Mouse (Mus musculus) hindbrain, embryonic 10.5 days (tissue): ENCODE measurements at regions not wholly inside any gene's neighbourhood (a gene's known extent, or its start where the extent isn't known, plus 50 kb on each side); places are given as distances from the start of the nearest gene placed in this dataset.

Experiments used
- DNase-seq: peaks from one replicate; pipeline ENCODE4 v3.0.0-alpha.2; 2017; ENCODE audit warnings: low spot score
- H3K27ac ChIP-seq: fragments of 300-500 bp; sonication (generic); 2 replicates; pipeline ENCODE4 v1.5.1; 2016; ENCODE audit warnings: mild to moderate bottlenecking, moderate library complexity
- H3K27me3 ChIP-seq: fragments of 300-500 bp; sonication (generic); 2 replicates; pipeline ENCODE4 v1.6.1; 2016; ENCODE audit warnings: mild to moderate bottlenecking; ENCODE audit not compliant: poor library complexity, insufficient read depth, severe bottlenecking
- H3K36me3 ChIP-seq: fragments of 300-500 bp; sonication (generic); 2 replicates; pipeline ENCODE4 v1.6.1; 2016; ENCODE audit warnings: mild to moderate bottlenecking, moderate library complexity
- H3K4me1 ChIP-seq: fragments of 300-500 bp; sonication (generic); replicated peaks from 2 replicates; pipeline ENCODE4 v1.6.1; 2016; ENCODE audit warnings: mild to moderate bottlenecking
- H3K4me3 ChIP-seq: fragments of 300-500 bp; sonication (generic); 2 replicates; pipeline ENCODE4 v1.5.1; 2016; ENCODE audit warnings: mild to moderate bottlenecking, moderate library complexity
- H3K9me3 ChIP-seq: fragments of 300-500 bp; sonication (generic); 2 replicates; pipeline ENCODE4 v1.6.1; 2016; ENCODE audit warnings: mild to moderate bottlenecking, moderate library complexity
- WGBS: fragments of 180-500 bp; shearing (Covaris S2); methylation state at CpG from one replicate; pipeline ENCODE4 v1.1.7; 2016; 5-methylcytosine and 5-hydroxymethylcytosine counted together

- Histone ChIP-seq H3K36me3 (no peaks in the 10 kb centered on the region), H3K27me3 (no peaks in the 10 kb centered on the region), H3K4me1 (peaks cover 5% of the 10 kb centered on the region; the same call in 1 of the 2 replicates), H3K9me3 (no peaks in the 10 kb centered on the region), H3K27ac (no peak overlapping the region), H3K4me3 (no peak overlapping the region)
- 92% methylated on average over 5 of the region's 5 CpGs for WGBS
- no peak for DNase-seq
These were observed 197.6 kb upstream of the Nampt start for GRCm38 (mm10) chr12:32621739-32622138.

GRCm38 (mm10) chr12:32628552-32628951 lies 190.8 kb upstream of the Nampt start:
- H3K9me3 ChIP-seq, result no peaks in the 10 kb centered on the region
- H3K4me1 ChIP-seq, result peaks cover 5% of the 10 kb centered on the region; the same call in 1 of the 2 replicates
- no peaks in the 10 kb centered on the region for H3K27me3 ChIP-seq
- DNase-seq, result no peak
- WGBS, result 88% methylated on average over 1 of the region's 1 CpGs
- H3K36me3 ChIP-seq, result no peaks in the 10 kb centered on the region
- H3K27ac ChIP-seq, result no peak overlapping the region
- no peak overlapping the region for H3K4me3 ChIP-seq

- no peaks in the 10 kb centered on the region for H3K9me3 ChIP-seq
- 39% methylated on average over 3 of the region's 3 CpGs for WGBS
- no peak overlapping the region for H3K27ac ChIP-seq
- peaks cover 7% of the 10 kb centered on the region; the same call in 1 of the 2 replicates for H3K27me3 ChIP-seq
- H3K4me1 ChIP-seq, result 0 out of 2 replicates have a peak, but pooled peaks cover 5% of the 10 kb centered on the region
- no peak for DNase-seq
- H3K36me3 ChIP-seq, result no peaks in the 10 kb centered on the region
- H3K4me3 ChIP-seq, result no peak overlapping the region
These were observed 186.4 kb upstream of the Nampt start for GRCm38 (mm10) chr12:32632935-32633334.

- WGBS, result 63% methylated on average over 5 of the region's 5 CpGs
- Histone ChIP-seq H3K27ac (no peak overlapping the region), H3K36me3 (no peaks in the 10 kb centered on the region), H3K27me3 (peaks cover 7% of the 10 kb centered on the region; the same call in 1 of the 2 replicates), H3K4me3 (no peak overlapping the region), H3K9me3 (no peaks in the 10 kb centered on the region), H3K4me1 (0 out of 2 replicates have a peak, but pooled peaks cover 5% of the 10 kb centered on the region)
- DNase-seq, result no peak
These were observed 184.3 kb upstream of the Nampt start for GRCm38 (mm10) chr12:32635055-32635454.

GRCm38 (mm10) chr12:32637400-32638100 lies 181.8 kb upstream of the Nampt start:
- 0 out of 2 replicates have a peak, but pooled peaks cover 5% of the 10 kb centered on the region for H3K4me1 ChIP-seq
- 0 out of 2 replicates have a peak overlapping the region, but pooled peaks have one; percentile 29 for H3K27ac ChIP-seq
- no peak overlapping the region for H3K4me3 ChIP-seq
- H3K9me3 ChIP-seq, result no peaks in the 10 kb centered on the region
- no peaks in the 10 kb centered on the region for H3K36me3 ChIP-seq
- H3K27me3 ChIP-seq, result peaks cover 7% of the 10 kb centered on the region; the same call in 1 of the 2 replicates
- DNase-seq, result peak; percentile 8
- WGBS, result 5% methylated on average over 8 of the region's 8 CpGs

- Histone ChIP-seq H3K36me3 (no peaks in the 10 kb centered on the region), H3K27me3 (peaks cover 1% of the 10 kb centered on the region; the same call in 1 of the 2 replicates), H3K27ac (no peak overlapping the region), H3K4me3 (no peak overlapping the region), H3K4me1 (0 out of 2 replicates have a peak, but pooled peaks cover 2% of the 10 kb centered on the region), H3K9me3 (no peaks in the 10 kb centered on the region)
- DNase-seq, result no peak
- WGBS, result 69% methylated on average over 2 of the region's 2 CpGs
These were observed 178.8 kb upstream of the Nampt start for GRCm38 (mm10) chr12:32640591-32640990.

- no peaks in the 10 kb centered on the region for H3K27me3 ChIP-seq
- 92% methylated on average over 1 of the region's 1 CpGs for WGBS
- H3K9me3 ChIP-seq, result no peaks in the 10 kb centered on the region
- H3K4me1 ChIP-seq, result 0 out of 2 replicates have a peak, but pooled peaks cover 2% of the 10 kb centered on the region
- no peak for DNase-seq
- no peak overlapping the region for H3K4me3 ChIP-seq
- H3K36me3 ChIP-seq, result no peaks in the 10 kb centered on the region
- H3K27ac ChIP-seq, result no peak overlapping the region
These were observed 176.9 kb upstream of the Nampt start for GRCm38 (mm10) chr12:32642493-32642892.

- H3K4me3 ChIP-seq, result no peak overlapping the region
- no peak for DNase-seq
- H3K4me1 ChIP-seq, result no peaks in the 10 kb centered on the region
- H3K36me3 ChIP-seq, result no peaks in the 10 kb centered on the region
- WGBS, result 89% methylated on average over 1 of the region's 1 CpGs
- no peaks in the 10 kb centered on the region for H3K27me3 ChIP-seq
- 0 out of 2 replicates have a peak, but pooled peaks cover 4% of the 10 kb centered on the region for H3K9me3 ChIP-seq
- no peak overlapping the region for H3K27ac ChIP-seq
These were observed 166.2 kb upstream of the Nampt start for GRCm38 (mm10) chr12:32653096-32653495.

- H3K4me3 ChIP-seq, result no peak overlapping the region
- no peaks in the 10 kb centered on the region for H3K27me3 ChIP-seq
- DNase-seq, result no peak
- H3K27ac ChIP-seq, result no peak overlapping the region
- H3K36me3 ChIP-seq, result no peaks in the 10 kb centered on the region
- no peaks in the 10 kb centered on the region for H3K4me1 ChIP-seq
- WGBS, result 73% methylated on average over 2 of the region's 2 CpGs
- 0 out of 2 replicates have a peak, but pooled peaks cover 4% of the 10 kb centered on the region for H3K9me3 ChIP-seq
These were observed 163.2 kb upstream of the Nampt start for GRCm38 (mm10) chr12:32656194-32656593.

GRCm38 (mm10) chr12:32661782-32662413 lies 157.4 kb upstream of the Nampt start:
- Histone ChIP-seq H3K27me3 (no peaks in the 10 kb centered on the region), H3K9me3 (no peaks in the 10 kb centered on the region), H3K36me3 (no peaks in the 10 kb centered on the region), H3K4me3 (no peak overlapping the region), H3K27ac (no peak overlapping the region), H3K4me1 (no peaks in the 10 kb centered on the region)
- no peak for DNase-seq
- 82% methylated on average over 8 of the region's 8 CpGs for WGBS

- H3K27ac ChIP-seq, result no peak overlapping the region
- 85% methylated on average over 1 of the region's 1 CpGs for WGBS
These were observed 153.3 kb upstream of the Nampt start for GRCm38 (mm10) chr12:32666040-32666439.

GRCm38 (mm10) chr12:32677908-32678307 lies 141.4 kb upstream of the Nampt start:
- no peaks in the 10 kb centered on the region for H3K27me3 ChIP-seq
- 76% methylated on average over 1 of the region's 1 CpGs for WGBS
- DNase-seq, result no peak
- H3K27ac ChIP-seq, result no peak overlapping the region
- H3K4me1 ChIP-seq, result no peaks in the 10 kb centered on the region
- no peaks in the 10 kb centered on the region for H3K36me3 ChIP-seq
- H3K4me3 ChIP-seq, result no peak overlapping the region
- H3K9me3 ChIP-seq, result no peaks in the 10 kb centered on the region

More at GRCm38 (mm10) chr12:32666040-32666439, 153.3 kb upstream of the Nampt start:
- Histone ChIP-seq H3K4me3 (no peak overlapping the region), H3K27me3 (no peaks in the 10 kb centered on the region), H3K4me1 (no peaks in the 10 kb centered on the region), H3K9me3 (no peaks in the 10 kb centered on the region), H3K36me3 (no peaks in the 10 kb centered on the region)
- DNase-seq, result no peak

- WGBS, result 71% methylated on average over 1 of the region's 1 CpGs
- no peak overlapping the region for H3K4me3 ChIP-seq
- no peaks in the 10 kb centered on the region for H3K4me1 ChIP-seq
- no peaks in the 10 kb centered on the region for H3K36me3 ChIP-seq
- DNase-seq, result no peak
- H3K27ac ChIP-seq, result no peak overlapping the region
- H3K9me3 ChIP-seq, result no peaks in the 10 kb centered on the region
- H3K27me3 ChIP-seq, result no peaks in the 10 kb centered on the region
These were observed 140.6 kb upstream of the Nampt start for GRCm38 (mm10) chr12:32678756-32679155.
